Mouse (Mus musculus) embryonic facial prominence, embryonic 15.5 days (tissue): ENCODE measurements around the gene Gm27021. TPM values are rescaled to one million over a fixed set of nuclear protein-coding genes. Genes with fewer than 3 reads are reported as not detected.

ENCODE experiments used
- ATAC-seq: fragments of 200-750 bp; cut with Nextera tagmentation; 2 replicates; pipeline ENCODE4 v1.8.0; 2017; ENCODE audit warnings: low read depth, moderate TSS enrichment; ENCODE audit not compliant: insufficient number of reproducible peaks, low FRiP score, low TSS enrichment
- H3K27ac ChIP-seq: fragments of 300-500 bp; sonication (generic); replicated peaks from 2 replicates; pipeline ENCODE4 v1.5.1; 2015; ENCODE audit warnings: mild to moderate bottlenecking, inconsistent platforms
- H3K27me3 ChIP-seq: fragments of 300-500 bp; sonication (generic); 2 replicates; pipeline ENCODE4 v1.6.1; 2015; ENCODE audit warnings: inconsistent platforms
- H3K36me3 ChIP-seq: fragments of 300-500 bp; sonication (generic); 2 replicates; pipeline ENCODE4 v1.6.1; 2015; ENCODE audit warnings: mild to moderate bottlenecking, inconsistent platforms
- H3K4me1 ChIP-seq: fragments of 300-500 bp; sonication (generic); 2 replicates; pipeline ENCODE4 v1.6.1; 2015; ENCODE audit warnings: inconsistent platforms
- H3K4me2 ChIP-seq: fragments of 300-500 bp; sonication (generic); replicated peaks from 2 replicates; pipeline ENCODE4 v1.6.1; 2015; ENCODE audit warnings: mild to moderate bottlenecking, inconsistent platforms
- H3K4me3 ChIP-seq: fragments of 300-500 bp; sonication (generic); replicated peaks from 2 replicates; pipeline ENCODE4 v1.5.1; 2015; ENCODE audit warnings: mild to moderate bottlenecking, inconsistent platforms
- H3K9ac ChIP-seq: fragments of 300-500 bp; sonication (generic); 2 replicates; pipeline ENCODE4 v1.6.1; 2015; ENCODE audit warnings: inconsistent platforms
- H3K9me3 ChIP-seq: fragments of 300-500 bp; sonication (generic); replicated peaks from 2 replicates; pipeline ENCODE4 v1.6.1; 2016; ENCODE audit warnings: inconsistent platforms
- WGBS: fragments of 180-500 bp; shearing (Covaris S2); methylation state at CpG from one replicate; pipeline ENCODE4 v1.1.7; 2015; 5-methylcytosine and 5-hydroxymethylcytosine counted together
- polyA plus RNA-seq: library from polyadenylated mRNA; unstranded; fragments of >200 nt; fragmentation: Nextera tagmentation; extraction: Ambion mirVana; gene quantifications from 2 replicates; pipeline ENCODE4 v1.2.1, GENCODE M21; 2015

Gm27021 gene
- polyA plus RNA-seq, 1 experiment from 2014 or later, result 6.2 TPM

DNA sequence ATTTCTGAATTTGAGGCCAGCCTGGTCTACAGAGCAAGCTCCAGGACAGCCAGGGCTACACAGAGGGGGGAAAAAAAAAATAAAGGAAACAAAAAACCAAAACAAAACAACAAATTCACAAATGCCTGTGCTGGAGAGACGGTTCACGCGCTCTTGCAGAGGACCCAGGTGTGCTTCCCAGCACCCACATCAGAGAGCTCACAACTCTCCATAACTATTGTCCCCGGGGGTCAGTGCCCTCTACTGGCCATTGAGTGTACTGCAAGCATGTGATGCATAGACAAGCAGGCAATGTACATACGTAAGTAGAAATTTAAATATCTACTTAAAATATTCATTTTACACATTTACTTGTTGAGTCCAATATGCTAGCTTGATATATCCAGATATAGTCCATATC, 73.3 kb downstream of the Gm27021 start:
- Histone ChIP-seq H3K27ac (no peak overlapping the region), H3K9me3 (no peaks in the 10 kb centered on the region), H3K4me2 (no peak overlapping the region), H3K27me3 (no peaks in the 10 kb centered on the region), H3K4me3 (no peak overlapping the region), H3K36me3 (no peaks in the 10 kb centered on the region), H3K9ac (no peak overlapping the region), H3K4me1 (peaks cover 20% of the 10 kb centered on the region)
- no peak for ATAC-seq
- 84% methylated on average over 5 of the region's 5 CpGs for WGBS

DNA sequence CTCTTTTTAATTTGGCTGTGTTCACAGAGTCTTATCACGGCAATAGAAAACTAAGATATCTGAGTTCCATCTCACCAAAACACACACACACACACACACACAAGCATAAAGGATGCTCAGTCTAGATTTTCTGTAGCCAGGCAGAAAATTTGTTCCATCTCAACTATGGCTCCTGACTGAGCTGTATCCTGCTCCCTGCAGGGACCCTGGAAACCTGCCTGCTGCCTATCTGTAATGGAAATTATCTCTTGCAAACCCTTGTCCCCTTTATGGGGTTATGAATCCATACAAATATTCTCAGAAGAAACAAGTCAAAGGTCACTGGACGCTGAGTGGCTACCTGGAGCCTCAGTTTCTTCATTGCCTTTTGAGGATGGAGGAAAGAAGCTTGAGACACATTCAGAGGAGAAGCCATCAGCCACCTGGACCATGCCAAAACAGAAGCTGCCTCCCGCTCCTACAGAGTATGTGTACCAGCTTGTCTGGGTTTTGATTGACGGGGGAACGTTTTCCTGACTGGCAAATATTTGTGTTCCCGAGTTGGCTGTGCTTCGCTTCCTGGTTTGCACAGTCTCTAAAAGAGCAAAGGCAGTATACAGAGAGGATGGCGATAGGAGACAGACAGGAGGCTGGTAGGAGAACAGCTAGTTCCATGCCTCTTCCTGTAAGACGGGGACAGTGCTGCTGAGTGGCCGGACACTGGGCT, 76.1 kb downstream of the Gm27021 start:
- no peak overlapping the region for H3K4me2 ChIP-seq
- H3K4me1 ChIP-seq, result peaks cover 21% of the 10 kb centered on the region
- no peak for ATAC-seq
- H3K27me3 ChIP-seq, result no peaks in the 10 kb centered on the region
- no peaks in the 10 kb centered on the region for H3K36me3 ChIP-seq
- H3K4me3 ChIP-seq, result no peak overlapping the region
- H3K27ac ChIP-seq, result no peak overlapping the region; the same call in 1 of the 2 replicates
- no peaks in the 10 kb centered on the region for H3K9me3 ChIP-seq
- no peak overlapping the region for H3K9ac ChIP-seq
- WGBS, result 51% methylated on average over 10 of the region's 10 CpGs

DNA sequence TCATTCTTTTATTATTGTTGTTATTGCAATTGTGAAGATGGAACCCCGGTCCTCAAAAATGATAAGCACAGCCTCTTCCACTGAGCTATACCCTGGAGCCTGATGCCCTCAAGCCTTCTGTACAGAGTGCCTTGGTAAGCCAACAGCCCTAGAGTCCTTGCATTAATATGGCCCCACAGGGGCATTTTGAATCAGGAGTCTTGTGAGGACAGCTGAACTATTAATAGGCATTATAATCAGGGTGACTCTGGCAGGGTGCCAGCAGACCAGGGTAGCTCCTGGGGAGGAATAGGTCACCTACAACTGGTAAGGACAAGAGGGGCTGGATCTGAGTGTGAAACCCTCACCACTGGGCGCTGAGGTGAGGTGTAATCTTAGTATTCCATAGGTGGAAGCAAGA, 78.0 kb downstream of the Gm27021 start:
- no peaks in the 10 kb centered on the region for H3K27me3 ChIP-seq
- ATAC-seq, result no peak
- peaks cover 21% of the 10 kb centered on the region for H3K4me1 ChIP-seq
- H3K4me2 ChIP-seq, result peak overlapping the region; percentile 67
- H3K4me3 ChIP-seq, result peak overlapping the region; percentile 75
- H3K27ac ChIP-seq, result peak overlapping the region; percentile 68
- no peaks in the 10 kb centered on the region for H3K9me3 ChIP-seq
- H3K9ac ChIP-seq, result peak overlapping the region; percentile 44; the same call in 1 of the 2 replicates
- H3K36me3 ChIP-seq, result peaks cover 10% of the 10 kb centered on the region
- WGBS, result 56% methylated on average over 2 of the region's 2 CpGs

DNA sequence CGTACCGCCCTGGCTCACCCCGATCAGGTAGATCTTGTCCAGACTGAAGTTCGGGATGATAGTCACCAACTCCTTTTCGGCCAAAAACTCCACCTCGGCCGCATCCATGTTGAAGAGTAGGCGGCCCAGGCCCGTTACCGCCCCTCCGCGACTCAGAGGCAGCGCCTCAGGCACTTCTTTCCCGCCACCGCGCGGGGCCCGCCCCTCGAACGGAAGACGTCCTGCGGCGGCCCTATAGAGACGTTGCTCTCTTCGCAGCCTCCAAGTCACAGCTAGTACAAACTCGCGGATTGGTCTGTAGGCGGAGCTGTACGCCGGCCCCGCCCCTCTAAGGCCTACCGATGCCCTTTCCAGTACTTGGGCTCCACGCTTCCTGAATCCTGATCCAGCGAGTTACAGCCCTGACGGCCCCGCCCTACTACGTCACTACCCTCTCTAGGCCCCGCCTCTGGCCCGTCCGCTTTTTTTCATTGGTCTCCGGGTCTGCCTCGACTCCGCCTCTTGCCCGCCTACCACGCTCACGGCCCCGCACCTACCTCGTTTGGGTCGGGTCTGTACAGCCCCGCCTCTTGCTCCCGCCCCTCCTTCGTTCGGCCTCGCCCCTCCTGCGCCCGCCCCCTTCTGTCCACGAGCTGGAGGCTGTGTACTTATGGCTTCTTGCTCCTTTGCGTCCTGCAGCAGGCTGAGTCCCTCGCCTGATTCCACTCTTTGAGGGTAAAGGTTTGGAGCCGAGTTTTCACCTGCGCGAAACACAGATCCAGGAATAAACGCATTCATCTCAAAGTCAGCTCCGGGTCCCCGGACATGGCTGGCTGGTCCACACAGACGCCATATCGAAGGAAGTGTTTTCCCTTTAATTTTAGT, 78.7 kb downstream of the Gm27021 start, which contains the start of gene Gins2:
TSS of gene Gins2 (minus strand) at position 397 of the 864 bp plus-strand sequence.
- ATAC-seq, result peak; percentile 99
- Histone ChIP-seq H3K4me1 (peaks cover 21% of the 10 kb centered on the region), H3K27me3 (no peaks in the 10 kb centered on the region), H3K36me3 (peaks cover 17% of the 10 kb centered on the region), H3K27ac (peak within 1 kb of the TSS; percentile 73), H3K4me3 (peak within 1 kb of the TSS; percentile 75), H3K9me3 (no peaks in the 10 kb centered on the region), H3K4me2 (peak within 1 kb of the TSS; percentile 90), H3K9ac (peak within 1 kb of the TSS; percentile 65)
- WGBS, result under 1% methylated on average over 67 of the region's 67 CpGs

DNA sequence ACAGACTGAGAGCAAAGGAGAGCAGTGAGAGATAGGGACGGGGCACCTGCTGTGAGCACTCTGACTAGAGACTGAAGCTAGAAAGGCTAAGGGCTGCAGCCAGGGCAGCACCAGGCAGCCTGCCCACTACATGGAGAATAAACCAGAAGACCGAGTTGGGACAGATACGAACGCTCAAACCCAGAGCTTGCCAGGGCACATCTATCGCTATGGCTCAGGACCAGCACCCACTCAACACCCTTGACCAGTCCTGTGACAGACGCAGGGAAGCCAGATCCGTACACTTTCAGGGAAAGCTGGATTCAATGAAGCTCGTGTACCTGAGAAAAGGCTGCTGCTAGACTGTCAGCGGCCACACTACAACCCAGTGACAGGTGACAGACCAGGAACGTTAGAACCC, 82.4 kb downstream of the Gm27021 start:
- no peak overlapping the region for H3K4me2 ChIP-seq

DNA sequence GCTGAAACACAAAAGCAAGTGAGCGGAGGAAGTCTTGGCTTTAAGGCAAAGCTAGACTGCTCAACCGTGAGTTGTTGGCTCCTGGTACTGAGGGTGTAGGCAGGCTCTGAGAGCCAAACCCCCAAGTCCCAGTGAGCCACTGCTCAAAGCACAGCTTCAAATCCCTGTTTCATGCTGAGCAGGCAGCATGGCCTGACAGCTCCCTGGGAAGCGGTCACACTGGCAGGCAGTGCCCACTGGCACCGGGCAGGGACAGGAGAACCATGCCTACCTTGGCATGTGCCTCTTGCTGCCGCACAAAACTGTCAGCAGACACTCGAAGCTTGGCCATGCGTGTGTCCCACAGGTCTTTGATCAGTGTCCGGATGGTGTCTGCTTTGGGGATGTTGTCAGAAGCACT, 86.1 kb downstream of the Gm27021 start:
- Histone ChIP-seq H3K27me3 (no peaks in the 10 kb centered on the region), H3K9ac (no peak overlapping the region), H3K36me3 (peaks cover 78% of the 10 kb centered on the region), H3K4me3 (no peak overlapping the region), H3K27ac (no peak overlapping the region), H3K9me3 (no peaks in the 10 kb centered on the region), H3K4me2 (no peak overlapping the region), H3K4me1 (peaks cover 7% of the 10 kb centered on the region; the same call in 1 of the 2 replicates)
- ATAC-seq, result no peak
- 92% methylated on average over 8 of the region's 8 CpGs for WGBS

More for the DNA sequence above, 82.4 kb downstream of the Gm27021 start:
- H3K9ac ChIP-seq, result no peak overlapping the region
- peaks cover 43% of the 10 kb centered on the region for H3K36me3 ChIP-seq
- ATAC-seq, result no peak
- 88% methylated on average over 10 of the region's 10 CpGs for WGBS
- peaks cover 18% of the 10 kb centered on the region for H3K4me1 ChIP-seq
- no peaks in the 10 kb centered on the region for H3K9me3 ChIP-seq
- no peak overlapping the region for H3K4me3 ChIP-seq
- H3K27me3 ChIP-seq, result no peaks in the 10 kb centered on the region
- H3K27ac ChIP-seq, result no peak overlapping the region

DNA sequence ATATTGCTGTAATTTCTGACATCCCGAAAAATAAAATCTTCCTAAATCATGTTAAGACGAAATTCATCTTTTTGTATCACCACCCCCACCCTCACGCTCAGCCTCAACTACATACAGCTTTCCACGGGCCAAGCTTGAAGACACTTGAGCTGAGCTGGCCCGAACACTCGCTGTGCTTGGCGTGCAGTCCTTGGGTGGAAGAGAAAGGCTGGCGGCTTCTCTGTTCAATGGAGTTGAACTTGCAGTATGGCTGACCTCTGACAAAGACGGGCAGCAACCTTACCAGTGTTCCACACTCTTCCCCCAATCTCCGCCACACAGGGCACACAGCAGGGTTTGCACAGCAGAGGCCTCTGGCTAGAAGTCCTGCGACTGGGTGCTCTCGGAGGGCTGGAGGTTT, 86.5 kb downstream of the Gm27021 start:
- no peak for ATAC-seq
- Histone ChIP-seq H3K4me1 (peaks cover 7% of the 10 kb centered on the region; the same call in 1 of the 2 replicates), H3K4me2 (no peak overlapping the region), H3K27me3 (no peaks in the 10 kb centered on the region), H3K9ac (no peak overlapping the region), H3K27ac (no peak overlapping the region), H3K9me3 (no peaks in the 10 kb centered on the region), H3K36me3 (peaks cover 83% of the 10 kb centered on the region), H3K4me3 (no peak overlapping the region)
- WGBS, result 90% methylated on average over 12 of the region's 12 CpGs

DNA sequence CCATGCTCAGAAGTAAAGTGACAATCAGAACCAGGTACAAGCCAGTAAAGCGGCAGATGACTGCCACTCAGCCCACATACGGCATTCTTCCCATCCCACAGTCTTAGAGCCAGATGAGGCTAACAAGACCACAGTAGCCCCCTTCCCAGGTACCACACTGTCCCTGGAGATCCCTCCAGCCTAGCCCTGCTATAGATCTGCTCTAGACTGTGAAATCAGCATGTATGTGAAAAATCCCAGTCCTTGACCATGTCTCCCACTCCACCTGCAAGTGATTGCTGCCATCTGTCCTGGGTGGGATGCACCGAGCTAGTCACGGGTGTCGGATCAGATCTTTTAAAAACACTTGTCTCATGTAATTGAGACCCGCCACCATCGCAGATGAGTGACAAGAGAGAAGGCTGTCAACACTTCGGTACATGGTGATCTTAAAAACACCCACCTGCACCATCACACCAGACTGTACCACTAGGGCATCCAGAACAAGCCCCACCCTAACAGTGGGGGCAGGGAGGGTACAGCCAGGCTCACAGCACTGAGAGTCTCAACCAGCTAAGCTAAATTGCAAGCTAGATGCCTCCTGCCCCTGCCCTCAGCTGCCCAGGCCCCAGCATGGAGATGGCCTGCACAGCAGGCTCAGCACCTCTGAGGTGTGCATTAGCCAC, 87.4 kb downstream of the Gm27021 start:
- no peak overlapping the region for H3K9ac ChIP-seq
- H3K4me1 ChIP-seq, result peaks cover 7% of the 10 kb centered on the region
- ATAC-seq, result no peak
- no peaks in the 10 kb centered on the region for H3K27me3 ChIP-seq
- WGBS, result 60% methylated on average over 8 of the region's 8 CpGs
- H3K4me3 ChIP-seq, result no peak overlapping the region
- H3K27ac ChIP-seq, result no peak overlapping the region
- H3K9me3 ChIP-seq, result no peaks in the 10 kb centered on the region
- no peak overlapping the region for H3K4me2 ChIP-seq
- H3K36me3 ChIP-seq, result peaks cover 86% of the 10 kb centered on the region

DNA sequence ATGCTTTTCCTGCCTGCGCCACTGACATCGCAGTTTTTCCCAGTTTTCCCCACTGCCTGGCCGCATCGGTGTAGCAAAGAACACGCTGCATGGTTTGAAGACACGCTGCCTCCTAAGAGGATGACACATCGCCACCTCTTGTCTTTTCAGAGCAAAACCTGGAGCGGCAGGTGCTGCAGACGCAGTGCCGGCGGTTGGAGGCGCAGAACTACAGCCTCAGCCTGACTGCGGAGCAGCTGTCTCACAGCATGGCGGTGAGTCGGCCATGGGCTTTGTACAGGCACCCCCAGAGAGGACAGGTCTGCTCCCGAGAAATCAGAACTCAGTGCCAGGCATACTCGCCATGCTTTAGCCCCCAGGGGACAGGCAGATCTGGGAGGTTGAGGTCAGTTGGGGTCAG, 90.1 kb downstream of the Gm27021 start:
- H3K27ac ChIP-seq, result no peak overlapping the region
- no peak overlapping the region for H3K4me2 ChIP-seq
- peaks cover 96% of the 10 kb centered on the region for H3K36me3 ChIP-seq
- ATAC-seq, result no peak
- H3K27me3 ChIP-seq, result no peaks in the 10 kb centered on the region
- peaks cover 12% of the 10 kb centered on the region for H3K4me1 ChIP-seq
- H3K9ac ChIP-seq, result no peak overlapping the region
- H3K9me3 ChIP-seq, result no peaks in the 10 kb centered on the region
- WGBS, result 87% methylated on average over 17 of the region's 17 CpGs
- H3K4me3 ChIP-seq, result no peak overlapping the region

DNA sequence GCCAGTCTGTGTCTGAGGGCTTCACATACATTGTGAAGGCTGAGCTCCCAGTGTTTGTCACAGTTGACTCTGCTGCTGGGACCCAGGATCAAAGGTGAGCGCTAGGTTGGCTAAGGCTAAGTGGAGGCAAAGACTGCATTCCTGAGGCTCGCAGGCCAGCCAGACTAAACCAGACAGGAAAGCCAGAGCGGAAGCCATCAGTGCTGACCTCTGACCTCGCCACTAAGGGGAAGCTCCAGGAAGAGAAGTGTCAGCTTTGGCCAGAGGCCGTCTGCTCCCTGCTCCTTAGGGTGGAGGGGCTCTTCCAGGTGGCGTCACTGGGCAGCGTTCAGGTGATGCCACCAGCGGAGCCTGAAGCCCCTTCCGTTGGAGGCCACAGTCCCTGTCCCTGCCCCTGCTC, 92.1 kb downstream of the Gm27021 start:
- Histone ChIP-seq H3K27me3 (no peaks in the 10 kb centered on the region), H3K27ac (no peak overlapping the region), H3K36me3 (peaks cover 97% of the 10 kb centered on the region), H3K4me3 (no peak overlapping the region), H3K4me1 (peaks cover 12% of the 10 kb centered on the region), H3K9ac (no peak overlapping the region), H3K9me3 (no peaks in the 10 kb centered on the region), H3K4me2 (no peak overlapping the region)
- ATAC-seq, result no peak
- 57% methylated on average over 9 of the region's 9 CpGs for WGBS

DNA sequence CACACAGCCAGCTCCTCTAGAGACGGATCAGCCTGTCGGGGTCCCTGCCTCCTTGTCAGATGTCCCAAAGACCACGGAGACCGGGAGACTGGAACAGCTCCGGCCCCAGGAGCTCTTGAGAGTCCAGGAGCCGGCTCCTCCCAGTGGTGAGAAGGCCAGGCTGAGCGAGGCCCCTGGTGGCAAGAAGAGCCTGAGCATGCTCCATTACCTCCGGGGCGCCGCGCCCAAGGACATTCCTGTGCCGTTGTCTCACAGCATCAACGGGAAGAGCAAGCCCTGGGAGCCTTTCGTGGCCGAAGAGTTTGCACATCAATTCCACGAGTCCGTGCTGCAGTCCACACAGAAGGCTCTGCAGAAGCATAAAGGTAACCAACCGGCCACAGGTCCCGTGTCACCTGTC, 92.9 kb downstream of the Gm27021 start:
- no peak overlapping the region for H3K4me3 ChIP-seq
- H3K4me2 ChIP-seq, result no peak overlapping the region
- H3K9me3 ChIP-seq, result no peaks in the 10 kb centered on the region
- no peak for ATAC-seq
- no peak overlapping the region for H3K27ac ChIP-seq
- peaks cover 95% of the 10 kb centered on the region for H3K36me3 ChIP-seq
- peaks cover 13% of the 10 kb centered on the region for H3K4me1 ChIP-seq
- no peak overlapping the region for H3K9ac ChIP-seq
- WGBS, result 68% methylated on average over 19 of the region's 19 CpGs
- no peaks in the 10 kb centered on the region for H3K27me3 ChIP-seq
